Mouse (Mus musculus): ENCODE measurements around the gene Olfr307.

- no peak for TF ChIP-seq CTCF (IDR thresholded peaks at IDR 0.05; ENCODE audit: borderline replicate concordance, control insufficient read depth, extremely low read depth, insufficient read depth, low read length, poor library complexity)
- TF ChIP-seq POLR2A (IDR thresholded peaks at IDR 0.05; ENCODE audit: control insufficient read depth, extremely low read depth, insufficient read depth, low read length, poor library complexity), result no peak
These were observed 11.9 kb downstream of the Olfr307 start, which contains the start of gene Olfr308 for GRCm38 (mm10) chr7:86325530-86325929.
